Mouse (Mus musculus) C2C12 (cell line): ENCODE results near the gene Cyth4.

Experiments used
- CTCF ChIP-seq: IDR thresholded peaks from one replicate; pipeline ENCODE4 v1.5.1; 2011; ENCODE audit not compliant: control insufficient read depth, insufficient read depth, insufficient read length
- USF1 ChIP-seq: IDR thresholded peaks from one replicate; pipeline ENCODE4 v1.6.1; 2011; ENCODE audit warnings: low read depth, mild to moderate bottlenecking, control low read depth, moderate library complexity

DNA sequence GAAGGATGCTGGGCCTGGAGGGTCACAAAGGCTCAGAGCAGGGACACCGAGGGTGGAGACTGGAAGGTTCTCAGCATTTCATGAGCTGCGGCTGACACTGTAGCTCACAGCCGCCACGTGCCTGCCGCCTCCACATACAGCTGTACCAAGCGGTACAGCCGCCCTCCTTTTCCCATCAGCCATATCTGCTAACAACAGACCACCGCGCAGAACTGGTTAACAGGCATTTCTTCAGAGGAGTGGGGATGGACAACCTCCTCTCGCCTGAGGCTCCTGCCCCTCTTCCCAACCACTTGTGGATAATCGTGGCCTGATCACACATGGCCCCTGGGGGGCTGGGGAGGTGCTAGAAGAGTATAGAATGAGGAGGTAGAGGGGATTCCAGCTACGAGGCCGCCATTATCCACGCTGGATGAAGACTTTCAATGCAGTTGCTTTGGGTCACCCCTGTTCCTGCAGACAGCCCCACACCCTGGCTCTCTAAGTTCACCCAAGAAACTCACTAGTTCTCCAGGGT lies 4.3 kb upstream of the Cyth4 start:
- TF ChIP-seq CTCF, result no peak
- no peak for TF ChIP-seq USF1
